Mouse (Mus musculus) liver, embryonic 14.5 days (tissue): ENCODE measurements around the gene Hmcn1. TPM values are rescaled to one million over a fixed set of nuclear protein-coding genes. Genes with fewer than 3 reads are reported as not detected.

Source experiments
- ATAC-seq: fragments of 200-750 bp; cut with Nextera tagmentation; 2 replicates; pipeline ENCODE4 v1.8.0; 2017; ENCODE audit warnings: moderate number of reproducible peaks, mild to moderate bottlenecking, moderate library complexity; ENCODE audit not compliant: insufficient read depth
- DNase-seq, 3 experiments: peaks; one replicate each; pipeline ENCODE4 v3.0.0-alpha.2; 2012 to 2013; ENCODE audit warnings: low read depth in 3 of 3, low spot score in 3 of 3
- H3K27ac ChIP-seq: fragments of 300-500 bp; sonication (generic); 2 replicates; pipeline ENCODE4 v1.5.1; 2014; ENCODE audit warnings: moderate library complexity, mild to moderate bottlenecking, control low read depth, inconsistent platforms
- H3K27me3 ChIP-seq: fragments of 300-500 bp; sonication (generic); 2 replicates; pipeline ENCODE4 v1.6.1; 2014; ENCODE audit warnings: mild to moderate bottlenecking, low read length, moderate library complexity; ENCODE audit not compliant: control insufficient read depth, insufficient read depth
- H3K36me3 ChIP-seq: fragments of 300-500 bp; sonication (generic); replicated peaks from 2 replicates; pipeline ENCODE4 v1.6.1; 2014; ENCODE audit warnings: low read depth; ENCODE audit not compliant: control insufficient read depth, insufficient read depth
- H3K4me1 ChIP-seq, 2 experiments: fragments of 200-500 bp in 1 of 2; fragments of 300-500 bp in 1 of 2; sonication (generic) in 1 of 2; replicated peaks; 2 replicates each; pipeline ENCODE4 v1.6.1; 2012 to 2014; ENCODE audit warnings: antibody characterized with exemption in 1 of 2, inconsistent platforms in 1 of 2, low read length in 1 of 2; ENCODE audit not compliant: control insufficient read depth in 2 of 2, insufficient read depth in 2 of 2
- H3K4me2 ChIP-seq: fragments of 300-500 bp; sonication (generic); 2 replicates; pipeline ENCODE4 v1.6.1; 2014; ENCODE audit warnings: low read depth, mild to moderate bottlenecking, control low read depth, moderate library complexity
- H3K4me3 ChIP-seq, 2 experiments: fragments of 200-500 bp in 1 of 2; fragments of 300-500 bp in 1 of 2; sonication (generic) in 1 of 2; 2 replicates each; pipeline ENCODE4 v1.5.1; 2012 to 2014; ENCODE audit warnings: low read depth in 2 of 2, low read length in 2 of 2, mild to moderate bottlenecking in 2 of 2, control low read depth in 1 of 2, inconsistent platforms in 1 of 2, moderate library complexity in 1 of 2; ENCODE audit not compliant: insufficient read depth in 1 of 2
- H3K9ac ChIP-seq: fragments of 300-500 bp; sonication (generic); replicated peaks from 2 replicates; pipeline ENCODE4 v1.6.1; 2014; ENCODE audit warnings: mild to moderate bottlenecking, control low read depth, moderate library complexity
- H3K9me3 ChIP-seq: fragments of 300-500 bp; sonication (generic); 2 replicates; pipeline ENCODE4 v1.6.1; 2016; ENCODE audit warnings: low read length, mixed read lengths; ENCODE audit not compliant: control insufficient read depth
- CTCF ChIP-seq: IDR thresholded peaks from 2 replicates; pipeline ENCODE4 v1.5.1; 2016; ENCODE audit warnings: antibody characterized with exemption, low read depth, control low read depth
- EP300 ChIP-seq: IDR thresholded peaks from 2 replicates; pipeline ENCODE4 v1.6.1; 2016; ENCODE audit warnings: antibody characterized with exemption, low read depth
- WGBS: fragments of 180-500 bp; shearing (Covaris S2); extraction: QIAGEN DNeasy Blood & Tissue Kit; methylation state at CpG from one replicate; pipeline ENCODE4 v1.1.7; 2014; ENCODE audit not compliant: insufficient replicate concordance; 5-methylcytosine and 5-hydroxymethylcytosine counted together
- polyA plus RNA-seq, 2 experiments: library from polyadenylated mRNA; depleted of rRNA in 1 of 2; stranded (reverse) in 1 of 2; unstranded in 1 of 2; fragments of >200 nt; fragmentation: Nextera tagmentation in 1 of 2; extraction: Ambion mirVana in 1 of 2; gene quantifications; 2 replicates each; pipeline versions ENCODE4 v1.2.1 to v1.2.3; 2012 to 2014

Gene Hmcn1
- polyA plus RNA-seq, 2 experiments: 2.3 to 3.3 TPM

DNA sequence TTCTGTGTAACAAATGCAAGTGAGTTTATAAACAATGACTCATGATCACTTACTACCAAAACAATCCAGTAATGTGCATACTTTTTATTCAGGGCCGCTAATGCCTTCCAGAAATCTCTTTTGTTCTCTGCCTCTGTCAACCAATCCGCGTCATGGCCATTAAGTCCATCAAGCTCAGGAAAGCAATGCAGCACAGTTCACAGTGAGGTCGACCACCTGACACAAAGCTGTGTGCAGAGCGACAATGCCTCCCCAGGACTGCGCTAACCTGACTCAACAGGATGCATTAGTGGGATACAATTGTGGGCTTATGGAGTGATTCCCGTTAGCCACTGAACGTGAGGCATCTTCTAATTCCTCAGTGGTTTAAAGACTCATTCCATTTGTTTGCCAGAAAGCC lies 45.3 kb upstream of the Hmcn1 start:
- Histone ChIP-seq H3K27ac (no peak overlapping the region), H3K9me3 (no peaks in the 10 kb centered on the region), H3K9ac (no peak overlapping the region), H3K4me2 (no peak overlapping the region), H3K27me3 (no peaks in the 10 kb centered on the region), H3K4me1 (peaks cover 2 to 22% of the 10 kb centered on the region in 2 experiments), H3K4me3 (no peak overlapping the region), H3K36me3 (no peaks in the 10 kb centered on the region)
- DNase-seq (no peak), ATAC-seq (no peak)
- WGBS: 62% methylated on average over 8 of the region's 8 CpGs
- TF ChIP-seq EP300 (no peak), CTCF (no peak)

DNA sequence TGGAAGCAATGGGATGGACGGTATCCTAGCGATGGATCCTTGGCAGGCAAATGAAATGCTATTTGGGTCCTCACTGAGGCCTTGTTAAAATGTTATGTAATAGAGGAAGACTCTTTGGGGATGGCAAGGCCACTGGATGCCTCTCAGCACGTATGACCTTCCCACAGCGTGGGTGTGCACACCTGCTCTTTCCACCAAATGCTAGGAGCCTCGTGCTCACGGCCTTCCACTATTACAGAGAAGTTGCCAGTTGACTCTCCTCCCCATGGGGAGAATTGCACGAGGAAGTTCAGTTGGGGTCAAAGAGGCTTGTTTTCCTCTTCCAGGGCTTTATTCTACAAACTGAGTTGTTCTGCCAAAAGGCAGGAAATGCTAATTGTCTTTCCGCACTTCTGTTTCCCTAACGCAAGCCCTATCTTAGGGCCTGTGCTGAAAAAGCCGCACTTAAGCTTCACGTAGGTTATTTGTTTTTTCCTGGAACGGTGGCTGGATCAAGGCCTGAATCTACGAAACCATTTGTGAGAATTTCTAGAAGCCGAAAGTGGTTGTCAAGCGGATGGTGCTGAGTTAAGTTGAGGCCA lies 43.3 kb upstream of the Hmcn1 start:
- TF ChIP-seq CTCF: no peak
- TF ChIP-seq EP300: no peak

DNA sequence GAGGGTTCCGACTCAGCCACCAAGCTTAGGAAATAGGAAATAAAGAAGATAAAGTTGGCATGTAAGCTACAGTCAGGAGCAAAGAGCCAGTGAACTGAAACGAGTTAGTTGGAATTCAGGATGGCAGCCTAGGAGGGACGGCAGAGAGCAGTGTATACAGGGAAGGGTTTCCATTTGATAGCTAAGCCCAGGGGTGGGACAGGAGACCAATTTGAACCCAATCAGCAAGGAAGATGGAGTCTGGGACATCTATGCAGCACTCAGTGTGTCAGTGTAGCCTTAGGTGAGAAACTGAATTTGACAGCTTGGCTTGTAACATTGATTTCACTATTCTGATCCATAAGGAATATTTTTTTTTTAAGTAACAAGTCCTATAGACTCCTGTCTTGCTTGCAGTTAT lies 42.5 kb upstream of the Hmcn1 start:
- no peak overlapping the region for H3K4me3 ChIP-seq
- no peaks in the 10 kb centered on the region for H3K27me3 ChIP-seq
- H3K9me3 ChIP-seq: no peaks in the 10 kb centered on the region
- H3K9ac ChIP-seq: no peak overlapping the region
- H3K4me1 ChIP-seq: peaks cover 2 to 20% of the 10 kb centered on the region in 2 experiments
- H3K36me3 ChIP-seq: no peaks in the 10 kb centered on the region
- no peak for DNase-seq
- H3K4me2 ChIP-seq: no peak overlapping the region
- no peak for TF ChIP-seq EP300
- TF ChIP-seq CTCF: no peak
- H3K27ac ChIP-seq: no peak overlapping the region
- ATAC-seq: no peak
- WGBS: 54% methylated on average over 3 of the region's 3 CpGs

More for the DNA sequence above, 43.3 kb upstream of the Hmcn1 start:
- Histone ChIP-seq H3K27me3 (no peaks in the 10 kb centered on the region), H3K4me2 (no peak overlapping the region), H3K4me1 (peaks cover 2 to 25% of the 10 kb centered on the region in 2 experiments), H3K4me3 (no peak overlapping the region), H3K27ac (no peak overlapping the region), H3K9me3 (no peaks in the 10 kb centered on the region), H3K36me3 (no peaks in the 10 kb centered on the region), H3K9ac (no peak overlapping the region)
- 63% methylated on average over 15 of the region's 15 CpGs for WGBS
- DNase-seq (no peak), ATAC-seq (no peak)

- Histone ChIP-seq H3K27ac (no peak overlapping the region), H3K4me2 (no peak overlapping the region), H3K36me3 (no peaks in the 10 kb centered on the region), H3K9me3 (no peaks in the 10 kb centered on the region), H3K4me1 (peaks cover 0 to 14% of the 10 kb centered on the region in 2 experiments; a peak in 2 of 4 replicates), H3K4me3 (no peak overlapping the region), H3K9ac (no peak overlapping the region), H3K27me3 (no peaks in the 10 kb centered on the region)
- ATAC-seq (no peak), DNase-seq (peak in 2 of 3 experiments; percentile 35 to 48)
- TF ChIP-seq EP300 (no peak), CTCF (peak; percentile 81)
- WGBS: 0% methylated on average over 5 of the region's 5 CpGs
These were observed 41.9 kb upstream of the Hmcn1 start for GRCm38 (mm10) chr1:151034993-151035592.

GRCm38 (mm10) chr1:151033291-151033690 lies 40.1 kb upstream of the Hmcn1 start:
- peaks cover 0 to 9% of the 10 kb centered on the region in 2 experiments; a peak in 2 of 4 replicates for H3K4me1 ChIP-seq
- H3K36me3 ChIP-seq: no peaks in the 10 kb centered on the region
- ATAC-seq (no peak), DNase-seq (no peak)
- no peak overlapping the region for H3K4me2 ChIP-seq
- TF ChIP-seq CTCF: no peak
- TF ChIP-seq EP300: no peak
- no peaks in the 10 kb centered on the region for H3K9me3 ChIP-seq
- no peak overlapping the region for H3K4me3 ChIP-seq
- H3K27ac ChIP-seq: no peak overlapping the region
- H3K9ac ChIP-seq: no peak overlapping the region
- H3K27me3 ChIP-seq: no peaks in the 10 kb centered on the region
